Mouse (Mus musculus): ENCODE results near the gene Plagl1.
A peak's percentile ranks its signal among the peaks of the same experiment; 100 is the strongest.

Gene Plagl1

DNA sequence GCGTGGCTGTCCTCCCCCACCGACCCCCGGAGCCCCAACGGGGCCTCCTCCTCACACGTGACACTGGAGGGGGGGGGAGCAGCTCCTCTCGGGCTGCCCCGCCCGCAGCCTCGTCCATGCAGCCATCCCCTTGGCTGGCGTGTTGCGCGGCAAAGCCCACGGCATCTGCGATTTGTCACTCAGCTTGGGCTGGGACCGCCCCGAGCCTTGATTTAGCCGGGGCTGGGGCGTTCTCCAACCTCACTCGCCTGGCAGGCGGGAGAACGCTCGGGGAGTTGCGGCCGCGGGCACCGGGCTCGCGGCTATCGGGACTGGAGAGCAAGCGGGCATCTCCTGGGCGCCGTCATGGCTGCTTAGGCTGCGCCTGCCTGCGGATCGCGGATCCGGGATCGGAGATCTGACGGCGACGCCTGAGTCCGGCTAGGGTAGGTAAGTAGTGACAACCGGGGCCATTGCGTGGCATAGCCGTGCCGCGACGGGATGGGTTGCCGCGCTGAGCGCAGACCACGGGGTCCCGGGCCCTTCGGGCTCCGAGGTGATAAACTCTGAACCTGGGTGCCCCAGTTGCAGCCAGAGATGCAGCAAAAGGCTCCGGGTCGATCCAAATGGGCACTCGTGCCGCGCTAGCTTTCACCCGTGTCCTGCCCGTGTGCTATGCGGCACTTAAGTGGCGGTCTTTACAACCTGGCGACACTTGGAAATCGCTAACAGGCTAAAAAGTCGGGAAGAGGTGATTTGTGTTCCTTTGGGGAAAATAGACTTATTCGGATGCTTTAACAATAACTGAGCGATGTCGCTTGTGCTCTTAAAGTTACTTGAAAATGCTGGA lies 30.5 kb downstream of the Plagl1 start:
- peak; percentile 61 for DNase-seq (ENCODE audit: low read depth, low spot score)

DNA sequence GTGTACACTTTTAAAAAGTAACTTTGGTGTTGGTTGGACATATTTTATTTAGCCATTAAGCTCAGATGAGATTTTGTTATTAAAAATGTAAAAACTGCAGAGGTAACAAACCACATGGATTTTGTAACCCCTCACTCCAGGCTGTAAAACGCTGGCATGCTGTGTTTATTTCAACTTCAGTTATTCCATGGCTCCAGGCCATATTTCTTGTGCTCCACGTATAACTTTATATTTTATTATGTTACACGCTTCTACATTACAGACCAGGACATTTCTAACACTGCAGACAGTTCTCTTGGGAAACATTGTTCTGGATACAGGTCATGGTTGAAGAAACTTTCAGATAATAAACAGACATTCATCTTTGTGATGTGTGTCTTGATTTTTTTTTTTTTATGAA lies 32.7 kb downstream of the Plagl1 start:
- no peak for DNase-seq (ENCODE audit: low read depth, low spot score)

DNA sequence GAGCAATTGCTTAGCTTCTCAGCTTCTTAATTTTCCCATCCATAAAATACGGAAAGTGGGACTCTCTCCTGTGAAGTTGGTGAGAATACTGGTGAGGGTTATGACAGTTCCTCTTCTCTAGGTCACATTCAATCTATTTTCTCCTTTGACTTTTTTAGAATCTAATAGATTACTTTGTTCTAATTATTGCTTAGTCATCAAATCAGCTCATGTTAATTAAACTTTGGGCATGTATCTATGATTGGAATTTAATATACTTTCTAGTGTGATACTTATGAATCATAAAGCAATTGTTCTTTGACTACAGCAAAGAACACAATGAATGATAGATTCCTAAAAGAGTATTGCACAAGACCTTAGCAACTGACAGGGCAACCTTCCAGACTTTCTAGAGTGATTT lies 38.6 kb downstream of the Plagl1 start:
- no peak for DNase-seq (ENCODE audit: low read depth, low spot score)

DNA sequence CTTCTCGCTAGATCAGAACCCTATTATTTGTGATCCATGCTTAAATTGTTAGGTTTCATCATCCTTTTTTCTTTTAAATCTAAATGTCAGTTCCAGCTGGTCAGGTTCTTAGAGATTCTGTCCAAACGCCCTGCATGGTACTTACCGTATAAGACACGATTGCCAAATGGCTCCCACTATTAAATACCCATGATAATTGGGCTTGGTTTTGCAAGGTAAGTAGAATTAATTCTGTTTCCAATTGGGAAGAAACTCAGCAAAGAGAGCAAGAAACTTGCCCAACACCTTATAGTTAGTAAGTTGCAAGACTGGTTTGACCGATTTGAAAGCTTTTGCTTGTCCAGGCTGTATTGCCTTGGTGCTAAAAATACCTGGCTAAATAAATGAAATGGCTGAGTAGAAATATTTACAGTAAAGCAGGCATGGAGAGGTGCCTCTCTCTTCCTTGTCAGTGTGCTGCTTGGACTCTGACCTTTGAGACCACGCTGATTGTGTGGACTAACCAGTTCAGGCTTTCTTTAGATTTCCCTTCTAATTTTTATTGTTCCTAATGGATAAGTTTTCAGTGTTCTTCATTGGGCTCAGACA lies 39.9 kb downstream of the Plagl1 start:
- no peak for DNase-seq (ENCODE audit: low read depth, low spot score)

DNA sequence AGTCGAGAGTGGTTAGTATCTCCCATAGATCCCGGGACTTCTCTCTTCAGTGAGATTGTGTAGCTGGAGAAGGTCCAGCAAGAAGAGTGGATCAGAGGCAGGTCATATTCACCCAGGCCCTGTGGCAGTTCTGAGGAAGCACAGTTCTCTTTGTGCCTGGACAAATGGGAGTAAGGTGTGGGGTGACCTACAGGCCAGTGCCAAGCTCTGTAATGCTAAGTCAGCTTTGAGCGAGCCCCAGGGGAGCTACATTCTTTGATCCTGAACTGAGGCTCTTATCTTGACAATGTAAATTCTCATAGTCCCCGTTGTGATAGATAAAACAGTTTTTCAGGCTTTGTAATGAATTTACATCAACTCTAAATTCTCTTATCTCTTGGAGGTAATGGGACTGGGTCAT lies 42.1 kb downstream of the Plagl1 start:
- peak; percentile 64 for DNase-seq (ENCODE audit: low read depth, low spot score)

DNA sequence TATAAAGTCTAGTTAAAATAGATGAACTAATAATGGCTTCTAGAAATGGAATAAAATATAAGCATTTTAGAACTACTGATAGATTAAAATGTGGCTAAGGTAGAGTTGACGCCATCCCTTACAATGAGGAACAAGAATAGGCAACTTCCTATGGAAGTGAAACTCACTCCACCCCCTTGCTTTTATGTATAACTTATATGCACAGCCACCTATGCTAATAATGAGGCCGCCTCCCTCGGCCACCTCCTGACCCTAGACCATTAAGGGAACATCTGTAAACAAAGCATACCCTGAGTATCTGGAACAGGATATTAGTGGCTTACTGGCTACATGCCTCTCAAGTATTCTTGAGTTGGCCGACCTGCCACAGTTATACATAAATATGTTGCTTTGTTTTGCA lies 43.5 kb downstream of the Plagl1 start:
- DNase-seq (ENCODE audit: low read depth, low spot score): no peak

DNA sequence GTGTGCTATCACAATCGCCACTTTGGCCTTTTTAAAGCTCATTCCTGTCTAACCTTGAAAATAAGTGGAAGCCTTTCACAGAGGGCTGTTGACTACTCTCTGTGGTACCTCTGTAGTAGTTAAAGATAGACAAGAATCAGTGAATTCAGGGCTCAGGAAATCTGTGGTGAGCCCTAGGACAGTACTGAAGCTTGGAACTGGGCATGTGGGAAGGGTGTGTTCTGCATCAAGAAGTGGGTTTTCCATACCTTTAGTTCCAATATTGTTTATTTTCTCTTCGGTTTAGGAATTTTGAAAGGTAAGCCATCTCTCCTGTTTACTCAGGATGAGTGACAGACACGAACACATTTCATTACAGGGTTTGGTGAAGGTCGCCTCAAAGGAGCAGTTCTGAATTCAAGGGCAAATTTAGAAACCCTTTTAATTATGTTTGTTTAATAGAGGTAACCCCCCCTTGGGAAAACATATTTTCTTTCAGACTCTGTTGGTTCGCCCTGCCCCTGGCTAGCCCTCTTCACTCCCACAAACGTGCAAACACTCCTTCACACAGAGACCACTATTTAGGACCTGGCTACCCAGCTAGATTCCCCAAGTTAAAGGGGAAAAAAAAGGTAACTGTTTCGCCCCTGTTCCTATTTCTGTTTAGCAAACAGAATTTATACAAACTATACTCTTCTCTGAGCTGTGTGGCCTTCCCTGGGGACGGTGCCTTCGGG lies 46.8 kb downstream of the Plagl1 start:
- peak; percentile 32 for DNase-seq (ENCODE audit: low read depth, low spot score)

- peak; percentile 94 for DNase-seq (ENCODE audit: low read depth, low spot score)
These were observed 47.8 kb downstream of the Plagl1 start for GRCm38 (mm10) chr10:13108021-13108548.

DNA sequence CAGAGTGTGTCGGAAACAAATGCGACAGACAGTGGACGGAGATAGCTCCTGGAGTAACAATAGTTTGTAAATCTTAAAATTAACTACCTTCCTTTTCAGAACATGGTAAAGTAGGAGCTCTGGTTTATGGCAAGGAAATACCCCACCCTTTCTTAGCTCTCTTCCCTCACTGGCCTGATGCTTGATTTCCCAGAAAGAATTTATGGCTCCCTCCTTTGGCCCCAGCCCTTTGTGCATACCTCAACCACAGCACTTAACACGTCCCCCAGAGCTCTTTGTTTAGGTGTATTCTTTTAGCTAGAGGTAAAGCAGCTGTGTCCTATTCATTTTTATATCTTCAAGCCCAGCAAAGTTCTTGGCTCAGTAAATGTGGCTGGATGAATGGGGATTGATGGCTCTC lies 48.5 kb downstream of the Plagl1 start:
- peak; percentile 35 for DNase-seq (ENCODE audit: low read depth, low spot score)

- DNase-seq (ENCODE audit: low read depth, low spot score): no peak
These were observed 49.5 kb downstream of the Plagl1 start for GRCm38 (mm10) chr10:13109781-13110180.

DNA sequence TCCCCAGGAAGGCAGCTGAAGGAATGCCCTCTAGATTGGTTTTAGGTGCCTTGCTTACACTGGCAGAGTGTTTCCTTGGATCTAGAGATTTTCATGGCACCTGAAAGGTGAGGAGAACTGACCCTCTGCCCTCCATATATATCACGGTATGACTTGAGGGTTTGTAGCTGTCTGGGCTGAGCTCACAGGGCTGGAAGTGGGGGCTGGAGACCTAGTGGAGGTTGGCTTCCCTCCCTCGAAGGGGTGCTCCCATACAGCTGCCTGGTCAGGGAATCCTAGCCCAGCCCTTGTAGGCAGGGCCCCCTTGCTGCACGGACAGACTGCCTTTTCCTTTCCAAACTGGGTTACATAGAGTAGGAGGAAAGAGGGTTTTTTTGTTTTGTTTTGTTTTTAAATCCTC lies 52.5 kb downstream of the Plagl1 start:
- no peak for DNase-seq (ENCODE audit: low read depth, low spot score)

- no peak for DNase-seq (ENCODE audit: low read depth, low spot score)
These were observed 53.3 kb downstream of the Plagl1 start for GRCm38 (mm10) chr10:13113641-13114040.

DNA sequence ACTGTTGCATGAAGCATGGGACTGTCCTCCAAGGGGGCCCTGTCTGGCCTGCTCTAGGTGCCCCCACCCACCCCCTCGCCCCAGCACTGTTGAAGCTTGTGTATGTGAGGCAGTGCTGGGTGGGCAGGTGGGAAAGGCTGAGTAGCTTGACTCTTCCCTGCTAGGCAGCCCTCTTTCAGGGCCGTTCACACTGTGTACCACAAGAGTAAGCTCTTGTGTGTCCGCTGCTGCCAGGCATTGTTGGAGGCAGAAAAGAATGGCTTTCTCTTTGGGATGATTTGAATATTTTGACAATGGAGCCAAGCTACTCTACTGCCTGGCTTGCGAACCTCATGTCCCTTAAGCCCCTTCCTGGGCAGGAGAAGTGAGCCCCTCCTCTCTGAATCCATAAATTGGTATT lies 54.7 kb downstream of the Plagl1 start:
- no peak for DNase-seq (ENCODE audit: low read depth, low spot score)

DNA sequence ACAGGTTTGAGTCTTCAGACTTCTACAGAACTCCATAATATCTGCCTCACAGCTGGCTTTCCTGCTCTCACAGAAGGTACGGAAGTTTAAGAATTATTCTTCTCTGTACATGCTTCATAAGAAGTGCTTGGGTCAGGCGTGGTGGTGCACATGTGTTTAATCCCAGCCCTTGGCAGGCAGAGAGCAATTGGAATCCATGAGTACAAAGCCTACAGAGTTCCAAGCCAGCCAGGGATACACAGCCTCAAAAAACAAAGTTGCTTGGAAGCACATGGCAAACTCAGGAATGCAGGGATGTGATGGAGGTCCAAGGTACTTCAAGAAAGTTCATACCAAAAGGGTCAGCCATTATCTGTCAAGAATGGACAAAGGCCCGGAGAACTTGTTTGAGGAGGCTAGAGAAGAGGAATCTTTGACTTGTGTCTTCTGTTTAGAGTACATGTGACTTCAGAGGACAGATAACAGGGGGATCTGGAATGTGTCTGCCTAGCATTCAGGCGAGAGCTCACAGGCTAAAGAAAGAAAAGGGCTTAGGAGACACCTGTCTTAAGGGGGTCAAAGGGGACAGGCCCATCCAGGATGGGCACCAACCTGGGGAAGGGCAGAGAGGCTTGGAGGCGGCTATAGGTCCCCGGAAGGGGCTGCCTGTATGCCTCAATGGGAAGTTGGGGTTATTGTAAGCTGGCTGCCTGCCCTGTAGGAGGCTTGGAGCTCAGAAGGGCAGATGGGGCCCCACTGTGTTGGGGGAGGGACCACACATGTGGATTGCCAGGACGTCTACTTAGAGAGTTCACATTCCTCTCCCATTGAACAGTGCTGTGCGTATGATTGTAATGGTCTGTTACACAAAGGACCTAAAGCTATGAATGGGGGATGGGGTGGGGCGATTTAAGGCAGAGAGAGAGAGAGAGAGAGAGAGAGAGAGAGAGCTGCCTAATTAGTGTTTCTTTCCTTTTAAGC lies 56.7 kb downstream of the Plagl1 start:
- DNase-seq (ENCODE audit: low read depth, low spot score): peak; percentile 30

DNA sequence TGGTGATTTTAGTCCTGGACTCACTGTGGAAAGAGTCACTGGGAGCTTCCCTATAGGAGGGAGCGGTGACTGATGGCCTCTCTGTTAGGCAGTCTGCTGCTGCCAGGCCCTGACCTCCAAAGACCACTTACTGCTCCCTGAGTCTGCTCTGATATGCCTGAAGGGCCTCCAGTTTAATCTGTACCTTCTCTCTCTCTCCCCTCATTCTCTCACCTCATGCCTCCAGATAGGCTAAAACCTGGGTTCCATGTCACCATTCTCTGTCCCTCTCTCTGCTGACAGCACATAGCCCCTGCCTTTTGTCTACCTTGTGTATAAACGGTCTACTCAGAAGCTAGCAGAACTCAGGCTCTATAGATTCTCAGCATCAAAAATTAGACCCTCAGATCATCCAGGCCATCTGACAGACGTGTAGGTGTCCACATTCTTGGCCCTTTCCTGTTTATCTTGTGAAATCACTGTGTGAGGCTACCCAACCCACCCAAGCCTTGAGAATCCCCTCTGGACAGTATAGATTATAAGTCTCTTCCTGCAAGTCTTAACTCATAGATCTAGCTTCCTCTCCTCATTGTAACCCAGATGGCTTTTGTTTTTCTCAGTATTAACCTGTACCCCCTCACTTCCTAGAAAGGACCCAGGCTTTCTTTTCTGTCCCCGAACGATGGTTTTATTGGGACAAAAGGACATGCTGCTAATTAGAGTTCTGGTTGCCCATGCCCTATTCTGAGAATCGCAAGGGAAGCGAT lies 57.9 kb downstream of the Plagl1 start:
- DNase-seq (ENCODE audit: low read depth, low spot score): no peak

GRCm38 (mm10) chr10:13118770-13119102 lies 58.4 kb downstream of the Plagl1 start:
- no peak for DNase-seq (ENCODE audit: low read depth, low spot score)

DNA sequence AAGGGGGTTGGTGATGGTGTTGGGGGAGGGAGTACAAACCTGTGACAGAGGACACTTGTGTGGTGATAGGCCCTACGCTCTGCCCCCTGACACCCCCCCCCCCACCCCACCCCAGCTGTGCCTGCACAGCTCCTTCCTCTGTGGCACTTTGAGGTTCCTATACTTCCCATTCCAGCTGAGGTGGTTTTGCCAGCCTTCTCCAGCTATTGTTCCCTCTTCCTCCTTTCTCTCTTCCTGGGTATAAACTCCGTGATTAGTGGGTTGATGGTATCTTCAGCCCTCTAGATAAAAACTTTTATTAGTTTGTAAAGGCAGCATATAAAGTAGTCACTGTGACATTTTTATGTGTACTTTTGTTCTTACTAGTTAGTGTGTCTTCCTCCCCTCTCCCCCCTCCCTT lies 59.0 kb downstream of the Plagl1 start:
- no peak for DNase-seq (ENCODE audit: low read depth, low spot score)

GRCm38 (mm10) chr10:13125811-13126210 lies 65.5 kb downstream of the Plagl1 start:
- DNase-seq (ENCODE audit: low read depth, low spot score): no peak

DNA sequence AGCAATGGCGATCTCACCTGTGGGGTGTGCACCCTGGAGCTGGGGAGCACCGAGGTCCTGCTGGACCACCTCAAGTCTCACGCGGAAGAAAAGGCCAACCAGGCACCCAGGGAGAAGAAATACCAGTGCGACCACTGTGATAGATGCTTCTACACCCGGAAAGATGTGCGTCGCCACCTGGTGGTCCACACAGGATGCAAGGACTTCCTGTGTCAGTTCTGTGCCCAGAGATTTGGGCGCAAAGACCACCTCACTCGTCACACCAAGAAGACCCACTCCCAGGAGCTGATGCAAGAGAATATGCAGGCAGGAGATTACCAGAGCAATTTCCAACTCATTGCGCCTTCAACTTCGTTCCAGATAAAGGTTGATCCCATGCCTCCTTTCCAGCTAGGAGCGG lies 67.0 kb downstream of the Plagl1 start:
- DNase-seq (ENCODE audit: low read depth, low spot score): peak; percentile 61

- DNase-seq (ENCODE audit: low read depth, low spot score): no peak
These were observed 67.6 kb downstream of the Plagl1 start for GRCm38 (mm10) chr10:13127946-13128345.

DNA sequence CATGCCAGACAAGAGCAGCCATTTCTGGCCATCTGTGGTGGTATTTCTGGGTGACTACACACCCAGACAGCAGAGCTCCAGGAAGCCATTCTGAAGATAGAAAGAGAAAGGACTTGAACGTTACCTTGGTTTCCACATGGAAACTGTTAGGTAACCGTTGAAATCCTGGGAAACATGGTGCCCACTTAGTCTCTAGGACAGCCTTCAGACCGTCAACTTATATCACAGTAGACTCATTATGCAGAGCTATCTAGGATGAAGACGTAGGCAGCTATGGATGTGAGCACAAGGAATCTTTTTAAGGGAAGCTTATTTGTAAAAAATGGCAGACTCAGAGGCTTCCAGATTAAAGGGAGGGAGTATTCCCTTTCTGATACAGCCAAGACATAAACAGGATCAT lies 73.5 kb downstream of the Plagl1 start:
- no peak for DNase-seq (ENCODE audit: low read depth, low spot score)

Data from ES-CJ7 (cell line).